Mouse (Mus musculus): ENCODE measurements around the gene Ick.

Ick gene

DNA sequence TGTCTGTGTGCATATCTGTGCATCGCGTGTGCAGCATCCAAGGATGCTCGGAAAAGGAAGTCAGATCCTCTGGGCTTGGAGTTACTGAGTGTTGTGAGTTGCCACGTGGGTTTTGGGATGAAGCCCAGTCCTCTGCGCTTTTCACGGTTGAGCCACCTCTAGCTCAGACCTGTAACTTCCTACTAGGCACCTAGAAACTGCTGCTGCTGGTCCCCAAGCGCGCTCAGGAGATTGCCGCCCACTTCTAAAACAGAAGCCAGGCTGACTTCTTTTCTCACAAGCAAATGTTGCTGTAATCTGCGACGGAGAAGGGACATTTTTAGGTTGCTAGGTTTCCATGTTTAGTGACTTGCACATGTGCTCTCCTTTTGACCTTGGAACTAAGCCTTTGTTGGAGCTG, 86.0 kb downstream of the Ick start:
- DNase-seq: no peak

DNA sequence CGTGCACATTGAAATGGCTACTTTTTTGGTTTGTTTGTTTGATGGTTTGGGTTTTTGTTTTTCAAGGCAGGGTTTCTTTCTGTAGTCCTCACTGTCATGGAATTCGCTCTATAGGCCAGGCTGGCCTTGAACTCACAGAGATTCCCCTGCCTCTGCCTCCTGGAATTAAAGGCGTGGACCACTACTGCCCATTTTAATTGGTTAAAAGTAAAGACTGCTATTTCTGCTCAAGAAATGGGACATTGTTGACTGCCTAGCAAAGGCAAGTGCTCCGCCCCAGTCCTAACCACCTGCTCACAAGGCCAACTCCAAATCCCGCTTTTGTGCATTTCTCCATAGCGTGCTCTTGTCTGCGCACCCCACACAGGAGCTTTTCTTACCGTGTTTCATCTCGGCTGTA, 88.8 kb downstream of the Ick start:
- no peak for DNase-seq

DNA sequence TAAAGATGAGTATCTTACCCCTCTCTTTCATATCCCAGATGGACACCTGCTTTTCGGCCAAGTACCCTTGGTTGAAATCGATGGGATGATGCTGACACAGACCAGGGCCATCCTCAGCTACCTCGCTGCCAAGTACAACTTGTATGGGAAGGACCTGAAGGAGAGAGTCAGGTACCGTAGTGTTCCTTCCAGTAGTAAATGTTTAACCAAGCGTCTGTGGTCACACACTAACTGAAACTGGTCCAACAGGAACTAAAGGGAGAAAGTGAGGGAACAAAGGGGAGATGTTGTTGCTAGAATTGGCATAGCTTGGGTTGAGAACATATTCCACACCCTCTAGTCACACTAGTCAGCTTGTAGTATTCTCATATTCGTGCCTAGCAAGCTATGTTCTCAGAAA, 95.2 kb downstream of the Ick start:
- no peak for DNase-seq

DNA sequence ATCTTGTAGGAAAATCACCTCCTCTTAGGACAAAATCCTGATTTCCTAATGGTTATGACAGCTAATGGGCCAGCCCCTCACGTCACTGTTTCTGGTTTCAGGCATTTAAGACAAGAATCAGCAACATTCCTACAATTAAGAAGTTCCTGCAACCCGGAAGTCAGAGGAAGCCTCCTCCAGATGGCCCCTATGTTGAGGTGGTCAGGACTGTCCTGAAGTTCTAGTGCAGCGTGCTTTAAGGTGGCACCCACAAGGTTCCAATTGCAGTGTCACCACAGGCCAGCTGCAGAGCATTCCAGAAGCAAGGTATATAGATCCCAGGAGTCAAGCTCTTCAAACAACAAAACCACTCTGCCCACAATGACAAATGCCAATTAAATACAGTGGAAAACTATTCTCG, 100.0 kb downstream of the Ick start:
- no peak for DNase-seq

DNA sequence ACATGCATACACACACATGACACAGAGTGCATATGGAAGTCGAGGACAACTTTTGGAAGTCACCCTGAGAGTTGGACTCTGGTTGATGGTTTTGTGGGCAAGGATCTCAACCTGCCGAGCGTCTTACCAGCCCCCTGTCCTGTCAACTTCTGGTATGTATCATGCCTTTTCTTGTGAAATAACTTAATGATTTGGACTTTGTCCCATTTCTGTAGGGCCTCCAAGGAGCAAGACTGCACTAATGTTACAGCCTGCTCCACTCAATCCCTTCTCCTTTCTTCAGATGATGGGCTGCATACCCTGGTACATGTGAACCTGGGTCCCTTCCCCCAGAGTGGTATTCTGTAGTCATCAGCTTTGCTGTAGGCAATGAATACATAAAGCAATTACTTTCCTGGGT, 101.1 kb downstream of the Ick start:
- no peak for DNase-seq

DNA sequence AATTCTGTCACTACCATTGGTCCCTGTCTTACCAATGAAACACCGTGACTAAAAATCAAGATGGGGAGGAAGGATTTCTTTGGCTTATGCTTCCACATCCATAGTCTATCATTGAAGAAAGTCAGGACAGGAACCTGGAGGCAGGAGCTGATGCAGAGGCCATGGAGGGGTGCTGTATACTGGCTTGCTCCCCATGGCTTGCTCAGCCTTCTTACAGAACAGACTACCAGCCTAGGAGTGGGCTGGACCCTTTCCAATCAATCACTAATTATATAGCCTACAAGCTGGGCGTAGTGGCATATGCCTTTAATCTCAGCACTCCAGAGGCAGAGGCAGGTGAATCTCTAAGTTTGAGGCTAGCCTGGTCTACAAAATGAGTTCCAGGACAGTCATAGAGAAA, 101.8 kb downstream of the Ick start:
- DNase-seq: no peak

DNA sequence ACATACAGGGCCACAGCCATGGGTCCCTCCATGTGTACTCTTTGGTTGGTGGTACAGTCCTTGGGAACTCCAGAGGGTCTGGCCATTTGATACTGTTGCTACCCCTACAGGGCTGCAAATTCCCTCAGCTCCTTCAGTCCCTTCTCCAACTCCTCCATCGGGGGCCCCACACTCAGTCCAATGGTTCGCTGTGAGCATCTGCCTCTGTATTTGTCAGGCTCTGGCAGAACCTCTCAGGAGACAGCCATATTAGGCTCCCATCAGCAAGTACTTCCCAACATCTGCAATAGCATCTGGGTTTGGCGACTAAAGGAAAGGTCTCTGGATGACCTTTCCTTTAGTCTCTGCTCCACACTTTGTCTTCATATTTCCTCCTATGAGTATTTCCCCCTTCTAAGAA, 102.5 kb downstream of the Ick start:
- no peak for DNase-seq

DNA sequence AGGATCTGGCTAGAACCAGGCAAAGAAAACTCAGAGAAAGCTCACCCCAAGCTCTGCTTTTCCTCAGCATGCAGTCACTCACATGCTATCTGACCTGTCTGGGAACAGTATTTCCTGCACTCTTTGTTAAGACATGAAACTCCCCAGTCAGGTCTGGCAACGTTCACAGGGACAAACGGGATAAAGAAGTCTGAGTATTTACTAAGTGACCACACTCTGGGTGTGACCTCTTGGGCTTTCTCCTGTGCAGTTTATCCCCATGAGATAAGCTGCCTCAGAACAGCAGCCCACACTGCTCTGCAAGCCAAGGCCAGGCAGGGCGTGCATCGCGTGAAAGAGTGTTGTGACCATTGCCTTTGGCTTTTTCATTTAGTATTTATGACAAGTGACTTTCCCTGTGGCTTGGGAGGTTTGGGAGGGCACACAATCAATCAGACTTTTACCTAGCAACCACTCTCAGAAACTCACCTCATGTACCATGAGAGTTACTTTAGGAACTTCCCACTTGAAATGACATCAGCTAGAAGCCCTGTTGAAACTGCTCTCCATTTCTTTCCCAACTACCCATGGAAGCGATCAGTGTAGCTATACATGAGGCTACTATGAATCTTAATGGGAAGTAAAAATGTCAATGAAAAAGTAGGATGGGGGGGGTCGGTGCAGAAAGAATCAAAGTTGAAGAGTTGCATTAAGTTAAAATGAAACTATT, 103.5 kb downstream of the Ick start:
- DNase-seq: no peak

DNA sequence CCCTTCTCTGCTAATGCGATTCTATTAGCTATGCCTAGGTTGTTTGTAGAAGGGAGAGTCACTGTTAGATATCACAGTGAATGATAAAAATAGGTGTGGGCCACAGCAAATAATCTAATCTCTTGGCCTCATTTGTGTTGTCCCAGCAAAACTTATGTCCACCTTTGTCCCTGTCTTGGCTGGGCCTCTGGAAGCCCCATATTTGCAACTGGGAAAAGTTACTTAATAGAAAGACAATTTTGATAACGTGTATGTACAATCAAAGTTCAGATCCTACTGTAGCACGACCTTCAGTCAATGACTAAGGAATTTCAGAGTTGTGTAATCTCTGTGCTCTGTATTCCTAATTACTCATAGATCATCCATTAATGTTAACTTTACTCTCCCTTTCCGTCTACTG, 108.1 kb downstream of the Ick start:
- no peak for DNase-seq

Measured in cerebellum, adult 11 months (tissue).